Mouse (Mus musculus) limb, embryonic 12.5 days (tissue): ENCODE measurements around the gene Grpr. TPM values are rescaled to one million over a fixed set of nuclear protein-coding genes. Genes with fewer than 3 reads are reported as not detected.
A peak's percentile ranks its signal among the peaks of the same experiment; 100 is the strongest.

Experiments used
- ATAC-seq: fragments of 200-750 bp; cut with Nextera tagmentation; 2 replicates; pipeline ENCODE4 v1.8.0; 2017; ENCODE audit warnings: low read depth, moderate TSS enrichment; ENCODE audit not compliant: insufficient number of reproducible peaks, insufficient read depth, low FRiP score, low TSS enrichment
- H3K27ac ChIP-seq: fragments of 300-500 bp; sonication (generic); 2 replicates; pipeline ENCODE4 v1.5.1; 2016; ENCODE audit warnings: mild to moderate bottlenecking, moderate library complexity
- H3K27me3 ChIP-seq: fragments of 300-500 bp; sonication (generic); 2 replicates; pipeline ENCODE4 v1.6.1; 2016; ENCODE audit warnings: mild to moderate bottlenecking, moderate library complexity
- H3K36me3 ChIP-seq: fragments of 300-500 bp; sonication (generic); 2 replicates; pipeline ENCODE4 v1.6.1; 2016; ENCODE audit warnings: mild to moderate bottlenecking, moderate library complexity
- H3K4me1 ChIP-seq: fragments of 300-500 bp; sonication (generic); replicated peaks from 2 replicates; pipeline ENCODE4 v1.6.1; 2016
- H3K4me2 ChIP-seq: fragments of 300-500 bp; sonication (generic); 2 replicates; pipeline ENCODE4 v1.6.1; 2016; ENCODE audit warnings: mild to moderate bottlenecking, moderate library complexity
- H3K4me3 ChIP-seq: fragments of 300-500 bp; sonication (generic); replicated peaks from 2 replicates; pipeline ENCODE4 v1.5.1; 2016; ENCODE audit warnings: mild to moderate bottlenecking
- H3K9ac ChIP-seq: fragments of 300-500 bp; sonication (generic); replicated peaks from 2 replicates; pipeline ENCODE4 v1.6.1; 2016; ENCODE audit warnings: mild to moderate bottlenecking, moderate library complexity
- H3K9me3 ChIP-seq: fragments of 300-500 bp; sonication (generic); 2 replicates; pipeline ENCODE4 v1.6.1; 2016; ENCODE audit warnings: mild to moderate bottlenecking, moderate library complexity
- WGBS: fragments of 180-500 bp; shearing (Covaris S2); methylation state at CpG from one replicate; pipeline ENCODE4 v1.1.7; 2016; 5-methylcytosine and 5-hydroxymethylcytosine counted together
- polyA plus RNA-seq: library from polyadenylated mRNA; unstranded; fragments of >200 nt; fragmentation: Nextera tagmentation; extraction: Ambion mirVana; gene quantifications from 2 replicates; pipeline ENCODE4 v1.2.1, GENCODE M21; 2016

Grpr gene
- 0.51 and 1.0 TPM in 2 replicates for polyA plus RNA-seq

- H3K27ac ChIP-seq, result no peak within 1 kb of the TSS
- peaks cover 45% of the 10 kb centered on the region for H3K27me3 ChIP-seq
- no peak within 1 kb of the TSS for H3K4me2 ChIP-seq
- H3K4me3 ChIP-seq, result no peak within 1 kb of the TSS
- H3K9ac ChIP-seq, result no peak within 1 kb of the TSS
- H3K36me3 ChIP-seq, result no peaks in the 10 kb centered on the region
- ATAC-seq, result peak; percentile 94
- H3K9me3 ChIP-seq, result no peaks in the 10 kb centered on the region
- 21% methylated on average over 7 of the region's 7 CpGs for WGBS
- no peaks in the 10 kb centered on the region for H3K4me1 ChIP-seq
These were observed at the start of gene Grpr for GRCm38 (mm10) chrX:163549666-163550065. Gene Grpr (minus strand): TSS chrX:163549677.

GRCm38 (mm10) chrX:163560521-163560920 lies 11.0 kb upstream of the Grpr start:
- 81% methylated on average over 3 of the region's 3 CpGs for WGBS
- H3K27ac ChIP-seq, result no peak overlapping the region
- no peak for ATAC-seq
- peaks cover 10% of the 10 kb centered on the region for H3K27me3 ChIP-seq
- H3K9me3 ChIP-seq, result no peaks in the 10 kb centered on the region
- no peak overlapping the region for H3K4me2 ChIP-seq
- H3K4me1 ChIP-seq, result no peaks in the 10 kb centered on the region
- no peak overlapping the region for H3K4me3 ChIP-seq
- no peak overlapping the region for H3K9ac ChIP-seq
- no peaks in the 10 kb centered on the region for H3K36me3 ChIP-seq

GRCm38 (mm10) chrX:163547042-163547441 lies 2.4 kb downstream of the Grpr start:
- Histone ChIP-seq H3K4me3 (no peak overlapping the region), H3K9ac (no peak overlapping the region), H3K4me2 (no peak overlapping the region), H3K4me1 (no peaks in the 10 kb centered on the region), H3K36me3 (no peaks in the 10 kb centered on the region), H3K27me3 (peaks cover 47% of the 10 kb centered on the region), H3K27ac (no peak overlapping the region), H3K9me3 (no peaks in the 10 kb centered on the region)
- WGBS, result 64% methylated on average over 5 of the region's 5 CpGs
- ATAC-seq, result no peak

GRCm38 (mm10) chrX:163532836-163533235 lies 16.6 kb downstream of the Grpr start:
- Histone ChIP-seq H3K4me1 (no peaks in the 10 kb centered on the region), H3K27me3 (peaks cover 24% of the 10 kb centered on the region), H3K9ac (no peak overlapping the region), H3K9me3 (no peaks in the 10 kb centered on the region), H3K27ac (no peak overlapping the region), H3K4me2 (no peak overlapping the region), H3K36me3 (no peaks in the 10 kb centered on the region), H3K4me3 (no peak overlapping the region)
- 81% methylated on average over 2 of the region's 2 CpGs for WGBS
- no peak for ATAC-seq

- Histone ChIP-seq H3K4me2 (no peak overlapping the region), H3K27me3 (peaks cover 26% of the 10 kb centered on the region), H3K4me1 (no peaks in the 10 kb centered on the region), H3K9me3 (no peaks in the 10 kb centered on the region), H3K4me3 (no peak overlapping the region), H3K27ac (no peak overlapping the region), H3K9ac (no peak overlapping the region), H3K36me3 (no peaks in the 10 kb centered on the region)
- ATAC-seq, result no peak
- 77% methylated on average over 4 of the region's 4 CpGs for WGBS
These were observed 30.4 kb downstream of the Grpr start for GRCm38 (mm10) chrX:163518963-163519541.

- H3K27ac ChIP-seq, result no peak overlapping the region
- peaks cover 33% of the 10 kb centered on the region for H3K27me3 ChIP-seq
- H3K4me1 ChIP-seq, result no peaks in the 10 kb centered on the region
- no peak overlapping the region for H3K9ac ChIP-seq
- H3K4me2 ChIP-seq, result no peak overlapping the region
- no peaks in the 10 kb centered on the region for H3K9me3 ChIP-seq
- 23% methylated on average over 2 of the region's 2 CpGs for WGBS
- H3K4me3 ChIP-seq, result no peak overlapping the region
- ATAC-seq, result no peak
- no peaks in the 10 kb centered on the region for H3K36me3 ChIP-seq
These were observed 37.7 kb downstream of the Grpr start for GRCm38 (mm10) chrX:163511766-163512165.

- Histone ChIP-seq H3K4me2 (no peak overlapping the region), H3K36me3 (no peaks in the 10 kb centered on the region), H3K9ac (no peak overlapping the region), H3K4me1 (no peaks in the 10 kb centered on the region), H3K4me3 (no peak overlapping the region), H3K27ac (no peak overlapping the region), H3K27me3 (peaks cover 7% of the 10 kb centered on the region), H3K9me3 (no peaks in the 10 kb centered on the region)
- no peak for ATAC-seq
- 84% methylated on average over 3 of the region's 3 CpGs for WGBS
These were observed 47.4 kb downstream of the Grpr start for GRCm38 (mm10) chrX:163502088-163502487.

Other genes with a start within 250 kb of the Grpr start
- gene Rnf138rt1, start 211.7 kb upstream of the Grpr start, polyA plus RNA-seq, result 0.29 and 0.41 TPM in 2 replicates